Mouse (Mus musculus): ENCODE measurements around the gene Gpr135. TPM values are rescaled to one million over a fixed set of nuclear protein-coding genes. Genes with fewer than 3 reads are reported as not detected.
"Not testable (repeated sequence)": the region's sequence is repeated elsewhere in the genome, so short reads cannot be mapped to it uniquely, and the experiment has no call there.

Gpr135 gene
- total RNA-seq, 2 experiments from 2014 or later: 0.25 to 0.42 TPM

DNA sequence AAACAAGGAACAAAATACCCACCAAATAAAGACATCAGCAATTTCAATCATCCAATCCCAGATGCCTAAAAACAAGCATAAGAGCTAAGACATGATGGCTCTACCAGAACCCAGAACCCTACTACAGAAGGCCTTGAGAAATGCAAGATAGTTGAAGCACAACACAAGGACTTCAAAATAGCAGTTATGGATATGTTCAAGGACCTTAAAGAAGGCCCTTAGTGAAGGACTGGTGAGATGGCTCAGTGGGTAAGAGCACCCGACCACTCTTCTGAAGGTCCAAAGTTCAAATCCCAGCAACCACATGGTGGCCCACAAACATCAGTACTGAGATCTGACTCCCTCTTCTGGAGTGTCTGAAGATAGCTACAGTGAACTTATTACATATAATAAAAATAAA, 13.1 kb downstream of the Gpr135 start:
- DNase-seq (ENCODE audit: low spot score): no peak
- intact Hi-C loops (cut with DNase I): no loop called here

DNA sequence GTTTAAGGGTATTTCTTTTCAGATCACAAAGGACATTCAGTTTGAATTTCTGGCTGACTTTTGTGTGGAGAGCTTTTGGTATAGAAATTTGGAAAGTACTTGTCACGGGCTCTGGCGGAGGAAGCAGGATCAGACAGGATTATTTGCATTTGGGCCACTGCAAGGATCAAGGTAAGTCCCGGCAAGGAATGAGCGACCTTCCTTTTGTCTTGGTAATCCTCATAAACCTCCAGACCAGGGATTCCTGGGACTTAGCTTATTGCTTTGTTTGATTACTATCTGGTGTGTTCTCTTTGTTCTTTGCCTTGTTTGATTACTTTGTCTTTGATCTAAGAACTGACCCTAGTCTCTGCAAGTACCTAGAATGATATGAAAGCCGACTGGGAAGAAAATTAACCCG, 17.1 kb downstream of the Gpr135 start:
- no peak for DNase-seq (ENCODE audit: low spot score)
- intact Hi-C loops (cut with DNase I): no loop called here

GRCm38 (mm10) chr12:72053303-72053702, 17.6 kb downstream of the Gpr135 start:
- intact Hi-C loops (cut with DNase I): no loop called here

DNA sequence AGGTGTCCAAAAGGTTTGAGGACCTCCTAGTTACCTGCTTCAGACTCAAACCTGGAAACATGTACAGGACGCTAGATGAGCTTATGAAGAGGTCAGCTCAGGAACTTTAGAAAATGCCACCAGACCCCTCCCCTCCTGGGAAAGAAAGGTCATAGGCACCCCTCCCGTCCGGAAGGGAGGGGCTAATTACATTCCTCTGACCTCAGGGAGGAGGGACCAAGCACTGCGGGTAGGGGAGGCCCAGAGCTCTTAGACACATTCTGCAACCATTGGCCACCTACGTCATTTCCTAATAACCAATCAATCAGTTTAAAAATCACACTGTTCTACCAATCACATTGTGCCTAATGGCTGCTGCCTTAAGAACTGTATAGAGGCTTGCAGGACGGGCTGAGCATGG, 18.4 kb downstream of the Gpr135 start:
- intact Hi-C loops (cut with DNase I): no loop called here
- no peak for DNase-seq (ENCODE audit: low spot score)

More at GRCm38 (mm10) chr12:72053303-72053702, 17.6 kb downstream of the Gpr135 start:
- no peak for DNase-seq (ENCODE audit: low spot score)

DNA sequence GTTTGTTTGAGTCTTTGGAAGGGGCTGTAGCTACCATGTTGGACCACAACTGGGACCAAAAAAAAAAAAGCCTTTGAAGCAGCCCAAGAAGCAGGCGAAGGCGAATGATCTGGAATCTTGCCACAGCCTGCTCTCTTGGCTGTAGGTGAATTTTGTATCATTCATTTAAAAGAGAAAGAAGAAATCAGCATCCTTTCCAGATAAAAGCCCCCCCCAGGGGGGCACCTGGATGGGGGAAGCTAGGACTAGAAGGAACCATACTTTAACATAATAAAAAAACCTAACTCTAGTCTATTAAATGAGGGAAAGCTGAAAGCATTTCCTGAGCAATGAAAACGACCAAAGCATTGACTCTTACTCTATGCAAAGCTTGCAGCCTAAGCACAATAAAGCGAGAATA, 20.1 kb downstream of the Gpr135 start:
- DNase-seq (ENCODE audit: low spot score): no peak
- intact Hi-C loops (cut with DNase I): no loop called here

DNA sequence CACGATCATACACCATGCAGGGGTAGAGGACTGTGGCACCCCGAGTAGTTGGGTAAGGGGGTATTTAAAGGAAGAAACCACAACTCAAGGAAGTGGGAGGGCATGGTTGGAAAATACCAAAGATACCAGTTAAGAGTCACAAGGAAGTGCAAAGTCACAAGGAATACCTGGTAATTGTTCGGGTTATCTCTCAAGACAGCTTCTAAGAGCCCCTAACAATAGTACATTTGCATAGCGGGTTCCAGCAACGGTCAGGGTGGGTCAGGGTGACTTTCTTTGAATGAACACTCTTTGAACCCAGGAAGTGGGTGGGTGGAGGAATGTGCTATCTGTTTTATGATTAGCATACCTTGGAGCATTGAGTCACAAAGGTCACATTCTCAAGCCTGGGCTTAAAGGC, 20.8 kb downstream of the Gpr135 start:
- intact Hi-C loops (cut with DNase I); DNase-seq (ENCODE audit: low spot score): not testable (repeated sequence)

DNA sequence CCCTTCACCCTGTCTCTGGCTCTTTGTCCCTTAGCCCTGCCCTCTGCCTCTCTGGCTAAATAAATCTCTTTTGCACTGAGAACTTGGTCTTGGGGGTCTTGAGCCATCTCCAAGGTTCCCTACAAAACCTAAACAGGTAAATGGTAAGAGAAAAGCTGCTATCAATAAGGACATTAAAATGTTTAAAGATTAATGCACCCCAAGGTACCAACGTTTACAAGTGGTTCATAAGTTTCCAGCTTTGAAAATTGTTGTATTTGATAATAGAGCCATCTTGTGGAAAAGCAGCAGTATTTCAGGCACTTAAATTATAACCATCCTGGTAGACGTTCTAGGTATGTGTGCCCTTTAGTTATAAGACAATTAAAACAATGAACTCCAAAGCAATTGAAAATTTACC, 23.4 kb downstream of the Gpr135 start:
- intact Hi-C loops (cut with DNase I): loop anchor here (1.0 kb wide), 1 partner anchor 279 kb away; no protein-coding TSS in a partner anchor
- no peak for DNase-seq (ENCODE audit: low spot score)

DNA sequence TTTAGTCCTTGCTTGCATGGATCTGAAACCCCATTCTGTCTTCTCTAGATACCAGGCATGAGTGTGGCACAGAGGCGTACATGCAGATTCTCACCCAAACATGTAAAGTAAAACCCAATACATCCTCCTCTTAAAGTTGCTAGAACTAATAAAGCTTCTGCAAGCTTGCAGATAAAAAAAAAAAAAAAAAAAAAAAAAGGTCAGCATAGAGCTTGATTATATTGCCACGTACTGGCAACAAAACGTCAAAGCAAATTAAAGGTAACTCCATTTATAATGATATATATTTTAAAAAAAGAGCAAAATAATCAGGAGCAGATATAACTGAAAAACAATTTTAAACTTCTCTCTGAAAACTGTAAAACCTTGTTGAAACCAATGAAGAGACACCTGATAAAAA, 29.7 kb downstream of the Gpr135 start:
- no peak for DNase-seq (ENCODE audit: low spot score)
- intact Hi-C loops (cut with DNase I): no loop called here

- DNase-seq (ENCODE audit: low spot score): no peak
- intact Hi-C loops (cut with DNase I): no loop called here
These were observed 31.4 kb downstream of the Gpr135 start for GRCm38 (mm10) chr12:72039501-72039900.

DNA sequence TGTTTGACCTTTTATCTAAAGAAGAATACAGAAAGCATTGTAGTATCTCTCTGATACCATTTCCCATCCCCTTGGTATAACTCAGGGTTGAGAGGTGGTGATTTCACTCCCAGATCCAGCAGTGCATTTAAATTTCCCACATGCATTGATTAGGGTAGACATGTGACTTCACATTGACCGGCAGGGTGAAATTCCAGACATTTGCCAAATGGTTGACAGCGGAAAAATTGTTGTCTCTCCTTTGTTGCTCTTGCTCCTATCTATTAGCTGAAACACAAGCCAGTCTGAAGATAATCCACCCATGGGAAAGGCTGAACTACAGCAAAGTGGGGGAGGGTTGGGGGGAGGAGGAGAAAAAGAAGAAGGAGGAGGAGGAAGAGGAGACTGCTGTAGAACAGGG, 32.1 kb downstream of the Gpr135 start:
- intact Hi-C loops (cut with DNase I): no loop called here

DNA sequence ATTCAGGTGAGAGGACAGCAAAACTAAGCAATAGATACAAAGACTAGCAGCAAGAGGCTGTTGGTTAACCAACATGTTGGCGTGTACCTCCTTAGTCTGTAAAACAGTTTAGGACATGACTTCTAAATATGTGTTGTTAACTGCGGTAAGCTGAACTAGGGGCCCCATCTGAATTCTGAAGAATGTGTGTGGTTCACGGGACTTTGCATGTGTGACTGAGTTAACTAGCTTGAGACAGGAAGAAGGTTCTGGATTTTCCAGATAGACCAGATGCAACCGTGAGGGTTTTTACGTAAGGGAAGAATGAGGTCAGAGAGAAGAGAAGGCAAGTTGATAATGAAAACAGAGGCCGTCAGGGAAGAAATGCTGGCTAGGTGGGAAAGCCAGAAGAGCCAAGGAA, 33.9 kb downstream of the Gpr135 start:
- intact Hi-C loops (cut with DNase I): no loop called here
- DNase-seq (ENCODE audit: low spot score): no peak

More for the DNA sequence above, 32.1 kb downstream of the Gpr135 start:
- DNase-seq (ENCODE audit: low spot score): no peak

DNA sequence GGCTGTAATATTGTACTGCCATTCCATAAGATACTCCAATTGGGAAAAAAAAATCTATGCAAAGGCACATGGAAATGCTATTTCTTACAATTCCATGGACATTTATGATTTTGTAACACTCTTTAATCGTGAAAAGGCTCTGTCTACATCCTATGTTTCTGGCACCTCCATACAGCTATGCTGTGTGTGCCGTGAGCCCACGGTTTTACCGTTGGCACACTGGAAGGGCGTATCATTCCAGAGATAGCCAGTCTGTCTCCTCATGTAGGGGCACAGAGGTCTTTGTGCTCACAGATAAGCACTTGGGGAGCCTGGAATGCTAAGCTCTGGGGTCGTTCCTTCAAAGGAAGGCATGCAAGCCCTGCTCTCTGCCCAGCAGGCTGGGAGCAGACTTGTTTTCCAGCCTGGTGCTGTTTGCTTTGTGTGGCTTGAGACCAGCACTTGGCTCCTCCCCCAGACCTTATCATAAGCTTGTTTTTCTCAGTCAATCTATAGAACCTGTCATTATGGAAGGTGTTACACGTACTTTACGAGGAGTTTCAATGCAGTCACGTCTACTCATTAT, 34.7 kb downstream of the Gpr135 start:
- intact Hi-C loops (cut with DNase I): no loop called here
- DNase-seq (ENCODE audit: low spot score): no peak

DNA sequence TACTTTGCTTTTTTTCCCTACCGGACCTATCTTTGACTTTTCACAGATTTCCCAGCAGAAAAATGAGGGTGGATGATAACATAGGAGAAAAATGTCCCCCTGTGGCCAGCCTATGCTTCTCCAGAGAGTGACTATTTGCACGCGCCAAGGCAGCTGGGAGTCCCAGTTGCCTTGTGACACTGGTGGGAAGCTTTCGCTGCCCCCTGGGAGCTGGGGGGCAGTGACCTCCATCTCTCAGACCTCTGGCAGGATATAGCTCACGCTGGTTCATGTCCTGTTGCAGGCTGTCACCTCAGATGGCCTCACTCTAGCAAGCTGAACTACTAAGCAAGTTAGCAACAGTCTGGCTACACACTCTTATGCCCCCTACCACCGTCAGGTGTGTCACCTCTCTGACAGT, 39.1 kb downstream of the Gpr135 start:
- intact Hi-C loops (cut with DNase I): no loop called here
- DNase-seq (ENCODE audit: low spot score): peak; percentile 62

- peak; percentile 12 for DNase-seq (ENCODE audit: low spot score)
These were observed 39.8 kb downstream of the Gpr135 start for GRCm38 (mm10) chr12:72031171-72031570.

GRCm38 (mm10) chr12:72025275-72025795, 45.6 kb downstream of the Gpr135 start:
- intact Hi-C loops (cut with DNase I): no loop called here
- DNase-seq (ENCODE audit: low spot score): no peak

More at GRCm38 (mm10) chr12:72031171-72031570, 39.8 kb downstream of the Gpr135 start:
- intact Hi-C loops (cut with DNase I): no loop called here

DNA sequence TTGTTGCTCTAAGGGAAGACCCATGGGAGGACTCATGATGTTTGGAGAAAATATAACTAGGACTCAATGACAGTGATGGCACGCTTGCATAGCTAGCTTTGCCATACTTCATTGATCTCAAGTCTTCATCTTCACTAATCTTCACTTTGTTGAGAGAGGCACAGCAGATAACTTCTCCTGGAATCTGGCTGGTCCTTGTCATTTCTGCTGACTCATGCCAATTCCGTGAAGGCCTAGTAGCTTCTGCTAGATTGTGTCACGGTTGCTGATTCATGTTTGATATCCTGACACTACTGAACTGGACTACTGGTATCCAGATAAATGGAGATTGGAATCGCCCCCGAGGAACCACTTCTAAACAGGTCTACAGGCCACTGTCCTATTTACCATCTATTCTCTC, 47.4 kb downstream of the Gpr135 start:
- intact Hi-C loops (cut with DNase I): no loop called here

DNA sequence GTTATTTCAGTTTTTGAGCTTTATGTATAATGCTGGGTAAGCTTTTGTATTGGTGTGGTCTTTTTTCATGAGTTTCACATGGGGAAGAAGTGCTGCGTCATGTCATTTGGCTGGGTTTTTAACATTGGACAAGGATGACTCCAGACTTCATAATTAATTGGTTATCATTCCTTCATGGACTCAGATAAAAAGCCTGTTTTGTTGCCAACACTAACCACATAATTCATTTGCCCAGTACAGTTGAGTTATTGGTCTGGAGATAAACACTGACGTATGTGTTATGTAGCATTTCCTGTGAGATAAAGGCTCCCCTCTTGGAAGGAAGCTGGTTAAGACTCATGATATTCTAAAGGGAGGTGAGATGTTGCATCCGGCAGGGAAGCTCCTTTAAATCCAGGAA, 48.1 kb downstream of the Gpr135 start:
- intact Hi-C loops (cut with DNase I): no loop called here

More for the DNA sequence above, 47.4 kb downstream of the Gpr135 start:
- DNase-seq (ENCODE audit: low spot score): no peak

DNA sequence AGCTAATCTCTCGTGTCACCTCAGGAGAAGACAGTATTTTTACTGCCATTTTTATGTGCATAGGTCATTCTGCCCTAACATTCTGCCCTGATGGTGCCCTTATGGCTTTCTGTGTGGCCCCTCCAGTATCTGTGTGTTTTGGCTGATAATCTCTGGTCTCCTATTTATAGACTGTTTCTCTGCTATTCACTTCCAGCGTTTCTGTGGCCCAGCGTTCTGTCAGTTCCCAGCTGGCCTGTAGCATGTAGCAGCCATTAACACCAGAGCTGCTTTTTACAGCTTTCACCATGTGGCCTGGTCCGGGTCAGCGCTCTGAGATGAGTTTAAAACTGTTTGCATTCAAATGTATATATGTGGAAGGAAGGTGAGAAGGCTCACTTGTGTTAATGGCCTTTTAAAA, 49.4 kb downstream of the Gpr135 start:
- intact Hi-C loops (cut with DNase I): no loop called here
- DNase-seq (ENCODE audit: low spot score): no peak

More for the DNA sequence above, 48.1 kb downstream of the Gpr135 start:
- no peak for DNase-seq (ENCODE audit: low spot score)

DNA sequence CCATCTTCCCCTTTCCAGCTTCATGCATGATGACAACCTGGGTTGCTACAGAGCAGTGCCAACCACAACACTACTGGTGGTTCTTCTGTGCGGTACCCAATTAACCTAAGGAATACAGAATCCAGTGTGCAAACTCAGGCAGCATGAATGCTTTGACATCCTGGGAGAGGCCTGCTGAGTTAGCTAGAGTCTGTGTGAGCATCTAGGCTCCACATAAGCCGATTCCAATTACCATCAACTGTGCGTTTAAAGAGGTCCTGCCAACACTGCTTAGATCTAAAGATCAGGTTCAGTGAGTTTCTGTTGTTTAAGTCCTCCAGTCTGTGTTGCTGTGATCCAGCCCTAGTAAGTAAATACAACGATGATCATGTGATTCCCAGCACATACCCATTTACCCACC, 50.6 kb downstream of the Gpr135 start:
- intact Hi-C loops (cut with DNase I): no loop called here
- no peak for DNase-seq (ENCODE audit: low spot score)

Measured in heart, postnatal 25 days (tissue).